Mouse (Mus musculus): ENCODE measurements around the gene Nfkbid.

The Nfkbid gene

GRCm38 (mm10) chr7:30421175-30421889 lies at the start of gene Nfkbid:
Gene Nfkbid, plus strand, starts transcription at chr7:30421732.
- DNase-seq (ENCODE audit: low read depth, low spot score), result peak; percentile 94

GRCm38 (mm10) chr7:30373501-30373962 lies 48.0 kb upstream of the Nfkbid start:
- peak; percentile 94 for DNase-seq (ENCODE audit: low read depth, low spot score)

GRCm38 (mm10) chr7:30380061-30380460 lies 41.5 kb upstream of the Nfkbid start:
- no peak for DNase-seq (ENCODE audit: low read depth, low spot score)

- DNase-seq (ENCODE audit: low read depth, low spot score), result no peak
These were observed 37.4 kb upstream of the Nfkbid start for GRCm38 (mm10) chr7:30384106-30384505.

GRCm38 (mm10) chr7:30392746-30393520 lies 28.6 kb upstream of the Nfkbid start:
- peak; percentile 45 for DNase-seq (ENCODE audit: low read depth, low spot score)

- peak; percentile 56 for DNase-seq (ENCODE audit: low read depth, low spot score)
These were observed 27.9 kb upstream of the Nfkbid start for GRCm38 (mm10) chr7:30393631-30394030.

GRCm38 (mm10) chr7:30394379-30394778 lies 27.2 kb upstream of the Nfkbid start:
- DNase-seq (ENCODE audit: low read depth, low spot score), result peak; percentile 93

- DNase-seq (ENCODE audit: low read depth, low spot score), result peak; percentile 68
These were observed 26.7 kb upstream of the Nfkbid start for GRCm38 (mm10) chr7:30394871-30395270.

GRCm38 (mm10) chr7:30399671-30400070 lies 21.9 kb upstream of the Nfkbid start:
- no peak for DNase-seq (ENCODE audit: low read depth, low spot score)

GRCm38 (mm10) chr7:30402343-30402742 lies 19.2 kb upstream of the Nfkbid start:
- DNase-seq (ENCODE audit: low read depth, low spot score), result peak; percentile 63

GRCm38 (mm10) chr7:30408639-30409038 lies 12.9 kb upstream of the Nfkbid start:
- no peak for DNase-seq (ENCODE audit: low read depth, low spot score)

- no peak for DNase-seq (ENCODE audit: low read depth, low spot score)
These were observed 11.7 kb upstream of the Nfkbid start for GRCm38 (mm10) chr7:30409789-30410188.

- DNase-seq (ENCODE audit: low read depth, low spot score), result no peak
These were observed 10.5 kb upstream of the Nfkbid start for GRCm38 (mm10) chr7:30411023-30411422.

GRCm38 (mm10) chr7:30412735-30413147 lies 8.8 kb upstream of the Nfkbid start:
- no peak for DNase-seq (ENCODE audit: low read depth, low spot score)

- DNase-seq (ENCODE audit: low read depth, low spot score), result no peak
These were observed 7.9 kb upstream of the Nfkbid start, which contains the start of gene Tyrobp for GRCm38 (mm10) chr7:30413596-30413995. Gene Tyrobp, plus strand, starts transcription at chr7:30413760.

GRCm38 (mm10) chr7:30417856-30418255 lies 3.7 kb upstream of the Nfkbid start:
- peak; percentile 79 for DNase-seq (ENCODE audit: low read depth, low spot score)

GRCm38 (mm10) chr7:30419561-30420499 lies 1.7 kb upstream of the Nfkbid start, which contains the start of gene Hcst:
Gene Hcst, minus strand, starts transcription at chr7:30419854.
- DNase-seq (ENCODE audit: low read depth, low spot score), result peak; percentile 85

- DNase-seq (ENCODE audit: low read depth, low spot score), result no peak
These were observed 859 bp upstream of the Nfkbid start for GRCm38 (mm10) chr7:30420673-30421072.

GRCm38 (mm10) chr7:30421890-30422435 lies 431 bp downstream of the Nfkbid start:
- peak; percentile 98 for DNase-seq (ENCODE audit: low read depth, low spot score)

- peak; percentile 76 for DNase-seq (ENCODE audit: low read depth, low spot score)
These were observed 1.0 kb downstream of the Nfkbid start for GRCm38 (mm10) chr7:30422560-30422959.

- peak; percentile 90 for DNase-seq (ENCODE audit: low read depth, low spot score)
These were observed 1.6 kb downstream of the Nfkbid start for GRCm38 (mm10) chr7:30423071-30423641.

Measured in CD4-positive helper T cell, adult 2 months (primary cell).